Mouse (Mus musculus) midbrain, embryonic 12.5 days (tissue): ENCODE measurements around the gene Aprt. TPM values are rescaled to one million over a fixed set of nuclear protein-coding genes. Genes with fewer than 3 reads are reported as not detected.

Experiments
- microRNA-seq: library from miRNA; unstranded; fragments of <30 nt; microRNA quantifications from one replicate; pipeline ENCODE4, GENCODE M21; 2017
- polyA plus RNA-seq: library from polyadenylated mRNA; unstranded; fragments of >200 nt; fragmentation: Nextera tagmentation; extraction: Ambion mirVana; gene quantifications from 2 replicates; pipeline ENCODE4 v1.2.1, GENCODE M21; 2016

Aprt gene
- polyA plus RNA-seq, 1 experiment from 2014 or later, result 157 TPM

Small RNA genes within 50 kb of the gene (microRNA-seq; reads per million reads assigned to microRNA genes)
- gene Mir6396, result not detected

Other genes starting within 250 kb of the Aprt start
- not detected in 2 replicates for gene Trhr2, start 216.2 kb downstream of the Aprt start, polyA plus RNA-seq
- 68.3 and 74.0 TPM in 2 replicates for gene Zc3h18, start 200.3 kb downstream of the Aprt start, polyA plus RNA-seq
- gene Il17c, start 154.9 kb downstream of the Aprt start, polyA plus RNA-seq, result not detected in 2 replicates
- gene Cyba, start 144.0 kb downstream of the Aprt start, polyA plus RNA-seq, result 58.2 and 63.7 TPM in 2 replicates
- gene Mvd, start 133.5 kb downstream of the Aprt start, polyA plus RNA-seq, result 45.8 and 47.4 TPM in 2 replicates
- gene Snai3, start 116.2 kb downstream of the Aprt start, polyA plus RNA-seq, result not detected in 2 replicates
- 36.7 and 37.7 TPM in 2 replicates for gene Rnf166, start 100.8 kb downstream of the Aprt start, polyA plus RNA-seq
- gene Ctu2, start 100.8 kb downstream of the Aprt start, polyA plus RNA-seq, result 65.1 and 66.8 TPM in 2 replicates
- gene Piezo1, start 25.6 kb downstream of the Aprt start, polyA plus RNA-seq, result 5.0 and 8.0 TPM in 2 replicates
- 30.0 and 34.7 TPM in 2 replicates for gene Cdt1, start 8.9 kb downstream of the Aprt start, polyA plus RNA-seq
- 4.9 and 5.7 TPM in 2 replicates for gene Galns, start 34.6 kb upstream of the Aprt start, polyA plus RNA-seq
- 50.4 and 57.5 TPM in 2 replicates for gene Trappc2l, start 34.7 kb upstream of the Aprt start, polyA plus RNA-seq
- gene Pabpn1l, start 45.8 kb upstream of the Aprt start, polyA plus RNA-seq, result not detected in 2 replicates
- gene Cbfa2t3, start 122.2 kb upstream of the Aprt start, polyA plus RNA-seq, result 12.9 and 14.5 TPM in 2 replicates
- 16.9 and 17.3 TPM in 2 replicates for gene Acsf3, start 198.6 kb upstream of the Aprt start, polyA plus RNA-seq